22 mouse cellular contexts compared by ENCODE assay signal in genomic region chr11:93095588-93095987, GRCm38 (mm10). TPM values are rescaled to one million over a fixed set of nuclear protein-coding genes. Genes with fewer than 3 reads are reported as not detected.
DNase-seq lines count a peak whose midpoint lies in the region; ATAC-seq and TF ChIP-seq lines count a peak whose summit lies in the region.
"Had no signal": no experiment of that assay in that cellular context is flagged by ENCODE, and none has a peak within 500 bp of the region (broad histone marks: within the 10 kb centered on the region; RNA-seq: fewer than 3 reads in every experiment).

No protein-coding gene starts in this region.

- H3K27ac ChIP-seq in liver, embryonic 14.5 days = no peak overlapping the region
- H3K27ac ChIP-seq in liver, embryonic 12.5 days = no peak overlapping the region
- H3K27ac ChIP-seq: forebrain, embryonic 10.5 days; heart, embryonic 15.5 days; hindbrain, embryonic 12.5 days; limb, embryonic 10.5 days; liver, embryonic 15.5 days; macrophage; midbrain, embryonic 15.5 days had no signal

- WGBS in liver, embryonic 14.5 days (ENCODE audit: insufficient replicate concordance) = 14% methylated on average over 2 of the region's 2 CpGs
- 5% methylated on average over 2 of the region's 2 CpGs for WGBS in liver, embryonic 12.5 days (ENCODE audit: insufficient replicate concordance)

- no peak overlapping the region for H3K4me2 ChIP-seq in liver, embryonic 14.5 days (ENCODE audit: low read depth)
- H3K4me2 ChIP-seq in liver, embryonic 12.5 days = no peak overlapping the region
- H3K4me2 ChIP-seq: heart, embryonic 15.5 days; hindbrain, embryonic 12.5 days; liver, embryonic 15.5 days; midbrain, embryonic 15.5 days had no signal

- no peak for ATAC-seq in liver, embryonic 14.5 days (ENCODE audit: insufficient read depth)
- ATAC-seq in liver, embryonic 12.5 days = no peak
- ATAC-seq: midbrain, embryonic 15.5 days had no signal

- H3K9me3 ChIP-seq in liver, embryonic 14.5 days (ENCODE audit: control insufficient read depth, low read length) = no peaks in the 10 kb centered on the region
- no peaks in the 10 kb centered on the region for H3K9me3 ChIP-seq in liver, embryonic 12.5 days (replicated peaks)
- no peaks in the 10 kb centered on the region for H3K9me3 ChIP-seq in E14TG2a.4 (ENCODE audit: low read length)
- H3K9me3 ChIP-seq: forebrain, embryonic 10.5 days; heart, embryonic 15.5 days; hindbrain, embryonic 12.5 days; limb, embryonic 10.5 days; liver, embryonic 15.5 days; midbrain, embryonic 15.5 days had no signal

- no peak overlapping the region for H3K9ac ChIP-seq in liver, embryonic 14.5 days (replicated peaks)
- no peak overlapping the region for H3K9ac ChIP-seq in liver, embryonic 12.5 days
- H3K9ac ChIP-seq: heart, embryonic 15.5 days; hindbrain, embryonic 12.5 days; liver, embryonic 15.5 days; midbrain, embryonic 15.5 days had no signal

- peak; percentile 16; the same call in 1 of the 2 replicates for TF ChIP-seq CTCF in liver, embryonic 14.5 days (IDR thresholded peaks at IDR 0.05; ENCODE audit: low read depth)
- peak; percentile 74 for TF ChIP-seq CTCF in E14TG2a.4 (conservative IDR thresholded peaks at IDR 0.05; ENCODE audit: low read length)
- TF ChIP-seq CTCF in brain, embryonic 14.5 days (IDR thresholded peaks at IDR 0.05; ENCODE audit: borderline replicate concordance, extremely low read depth, insufficient read depth, insufficient read length) = peak; percentile 40; the same call in 1 of the 2 replicates

- no peak for TF ChIP-seq EP300 in liver, embryonic 14.5 days (IDR thresholded peaks at IDR 0.05; ENCODE audit: low read depth)

- no peaks in the 10 kb centered on the region for H3K36me3 ChIP-seq in liver, embryonic 14.5 days (replicated peaks; ENCODE audit: control insufficient read depth, insufficient read depth, low read depth)
- no peaks in the 10 kb centered on the region for H3K36me3 ChIP-seq in liver, embryonic 12.5 days
- no peaks in the 10 kb centered on the region for H3K36me3 ChIP-seq in E14TG2a.4 (ENCODE audit: insufficient read depth, low read length)
- H3K36me3 ChIP-seq: forebrain, embryonic 10.5 days; heart, embryonic 15.5 days; hindbrain, embryonic 12.5 days; limb, embryonic 10.5 days; liver, embryonic 15.5 days; midbrain, embryonic 15.5 days had no signal

- H3K4me3 ChIP-seq in liver, embryonic 14.5 days (ENCODE audit: insufficient read depth in 1 of 2, low read depth in 2 of 2, low read length in 2 of 2) = no peak overlapping the region
- no peak overlapping the region for H3K4me3 ChIP-seq in liver, embryonic 12.5 days
- H3K4me3 ChIP-seq in E14TG2a.4 (replicated peaks; ENCODE audit: low read length) = no peak overlapping the region
- H3K4me3 ChIP-seq: forebrain, embryonic 10.5 days; heart, embryonic 15.5 days; hindbrain, embryonic 12.5 days; limb, embryonic 10.5 days; liver, embryonic 15.5 days; midbrain, embryonic 15.5 days had no signal

- peak; percentile 8 for DNase-seq in embryo, embryonic 10.5 days (ENCODE audit: low spot score)
- DNase-seq in embryo, embryonic 10 days (ENCODE audit: low spot score) = no peak
- DNase-seq in liver, embryonic 14.5 days (ENCODE audit: low read depth in 3 of 3, low spot score in 3 of 3) = no peak
- no peak for DNase-seq in brain, embryonic 14.5 days (ENCODE audit: low read depth)
- DNase-seq in thymus, postnatal 36 days = no peak
- DNase-seq: adrenal gland, adult 2 months; kidney, adult 11 months; kidney, postnatal 36 days; layer of hippocampus, postnatal 36 days; right cerebral cortex, postnatal 25 days; thymus, postnatal 4 days had no signal

- peaks cover 32% of the 10 kb centered on the region for H3K27me3 ChIP-seq in liver, embryonic 14.5 days (ENCODE audit: control insufficient read depth, insufficient read depth, low read length)
- H3K27me3 ChIP-seq in liver, embryonic 12.5 days (replicated peaks) = peaks cover 43% of the 10 kb centered on the region
- peaks cover 42% of the 10 kb centered on the region for H3K27me3 ChIP-seq in E14TG2a.4 (ENCODE audit: insufficient read depth, low read length)

- no peak for TF ChIP-seq POLR2A in brain, embryonic 14.5 days (IDR thresholded peaks at IDR 0.05; ENCODE audit: borderline replicate concordance, extremely low read depth, insufficient read depth, insufficient read length, poor library complexity, severe bottlenecking)

- H3K4me1 ChIP-seq in liver, embryonic 14.5 days (replicated peaks; ENCODE audit: control insufficient read depth in 2 of 2, insufficient read depth in 2 of 2, low read length in 1 of 2) = no peaks in the 10 kb centered on the region
- H3K4me1 ChIP-seq in liver, embryonic 12.5 days = 0 out of 2 replicates have a peak, but pooled peaks cover 9% of the 10 kb centered on the region
- H3K4me1 ChIP-seq in E14TG2a.4 (replicated peaks; ENCODE audit: low read depth, low read length) = peaks cover 23% of the 10 kb centered on the region
- H3K4me1 ChIP-seq: liver, embryonic 15.5 days had no signal

RNA-seq across cellular contexts. Expression of gene Car10, which starts 2.2 kb away (rescaled TPM):
- polyA plus RNA-seq in liver, embryonic 14.5 days (2012; rRNA removed) = 0.02 TPM in 1 of 2 replicates, not detected in the other
- polyA plus RNA-seq in liver, embryonic 14.5 days (2014; fragmentation: Nextera tagmentation; extraction: Ambion mirVana) = not detected in 2 replicates
- polyA plus RNA-seq in liver, embryonic 12.5 days (2016; fragmentation: Nextera tagmentation; extraction: Ambion mirVana) = 0.05 and 0.07 TPM in 2 replicates
- 11.7 and 28.5 TPM in 2 replicates for polyA plus RNA-seq in brain, embryonic 14.5 days (2012; rRNA removed)
- polyA plus RNA-seq: gonadal fat pad, adult 2 months; liver, embryonic 15.5 days; macrophage; testis, adult 2 months had no signal

Comparison
In these comparisons a context has a peak if more than half of its experiments do, and no peak if none do; other contexts are left out.
1. CTCF ChIP-seq: peak in every context shown above with its lines; median percentile 74 in E14TG2a.4; 40 in brain, embryonic 14.5 days; 16 in liver, embryonic 14.5 days.
2. RNA of gene Car10, which starts 2.2 kb away (polyA plus RNA-seq): 11.7 to 28.5 TPM in brain, embryonic 14.5 days; 0.05 to 0.07 TPM in liver, embryonic 12.5 days and 0.02 TPM in liver, embryonic 14.5 days; every median in the first group is over 10 times any median in the second.